Mouse (Mus musculus): ENCODE results near the gene Elfn1.
"Not testable (repeated sequence)": the region's sequence is repeated elsewhere in the genome, so short reads cannot be mapped to it uniquely, and the experiment has no call there.

The Elfn1 gene

GRCm38 (mm10) chr5:139970186-139970631, 62.5 kb downstream of the Elfn1 start:
- DNase-seq (ENCODE audit: low spot score) = peak; percentile 29

GRCm38 (mm10) chr5:139976584-139976983, 68.8 kb downstream of the Elfn1 start:
- DNase-seq (ENCODE audit: low spot score) = no peak

GRCm38 (mm10) chr5:139977476-139977875, 69.7 kb downstream of the Elfn1 start:
- DNase-seq (ENCODE audit: low spot score) = no peak

- DNase-seq (ENCODE audit: low spot score) = peak; percentile 69
Measured at GRCm38 (mm10) chr5:139978525-139979276, 71.0 kb downstream of the Elfn1 start.

- DNase-seq (ENCODE audit: low spot score) = no peak
Measured at GRCm38 (mm10) chr5:139979371-139979770, 71.6 kb downstream of the Elfn1 start.

- DNase-seq (ENCODE audit: low spot score) = no peak
Measured at GRCm38 (mm10) chr5:139981976-139982375, 74.2 kb downstream of the Elfn1 start.

DNA sequence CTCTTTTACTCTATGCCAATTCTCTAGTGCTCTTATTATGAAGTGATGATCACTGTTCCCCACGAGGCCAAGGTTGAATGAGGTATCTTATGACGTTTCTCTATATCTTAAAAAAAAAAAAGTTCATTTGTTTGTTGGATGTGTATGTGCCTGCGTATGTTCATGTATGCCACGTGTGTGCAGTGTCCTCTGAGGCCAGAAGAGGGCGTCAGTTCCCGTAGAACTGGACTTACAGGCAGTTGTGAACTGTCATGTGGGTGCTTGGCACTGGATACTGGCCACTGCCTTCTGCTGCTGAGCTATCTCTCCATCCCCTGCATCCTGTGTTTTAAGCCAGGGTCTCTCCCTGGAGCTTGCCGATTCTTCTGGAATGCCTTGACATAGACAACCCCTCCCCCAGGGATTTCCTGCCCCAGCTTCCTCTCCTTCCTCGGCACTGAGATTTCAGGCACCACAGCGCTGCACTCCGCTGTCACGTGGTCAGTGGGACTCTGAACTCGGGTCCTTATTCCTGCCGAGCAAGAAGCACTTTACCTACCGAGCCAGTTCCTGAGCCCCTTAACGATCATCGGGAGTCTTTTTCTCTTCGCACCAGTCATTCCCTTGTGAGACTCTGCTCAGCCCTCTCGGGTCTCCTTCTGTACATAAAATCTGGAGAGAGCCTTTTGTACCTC, 77.5 kb downstream of the Elfn1 start:
- DNase-seq (ENCODE audit: low spot score) = no peak

- DNase-seq (ENCODE audit: low spot score) = no peak
Measured at GRCm38 (mm10) chr5:139991531-139991930, 83.8 kb downstream of the Elfn1 start.

- DNase-seq (ENCODE audit: low spot score) = not testable (repeated sequence)
Measured at GRCm38 (mm10) chr5:139998321-139998720, 90.6 kb downstream of the Elfn1 start.

DNA sequence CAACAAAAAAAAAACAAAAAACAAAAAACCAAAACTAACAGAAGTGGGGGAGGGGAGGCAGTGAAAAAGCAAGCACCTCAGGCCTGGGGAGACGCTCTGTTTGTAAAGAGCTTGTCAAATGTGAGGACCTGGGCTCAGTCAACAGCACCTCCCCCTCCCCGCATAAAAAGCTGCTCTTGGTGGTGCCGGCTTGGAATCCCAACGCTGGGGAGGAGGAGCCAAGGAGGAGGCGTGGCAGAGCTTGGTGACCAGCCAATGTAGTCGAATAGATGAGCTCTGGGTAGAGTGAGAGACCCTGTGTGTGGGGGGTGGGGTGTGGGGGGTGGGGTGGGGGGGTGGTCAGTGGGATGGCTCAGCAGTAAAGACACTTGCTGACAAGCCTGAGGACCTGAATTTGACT, 91.2 kb downstream of the Elfn1 start:
- no peak for DNase-seq (ENCODE audit: low spot score)

GRCm38 (mm10) chr5:140002541-140002940, 94.8 kb downstream of the Elfn1 start:
- no peak for DNase-seq (ENCODE audit: low spot score)

DNA sequence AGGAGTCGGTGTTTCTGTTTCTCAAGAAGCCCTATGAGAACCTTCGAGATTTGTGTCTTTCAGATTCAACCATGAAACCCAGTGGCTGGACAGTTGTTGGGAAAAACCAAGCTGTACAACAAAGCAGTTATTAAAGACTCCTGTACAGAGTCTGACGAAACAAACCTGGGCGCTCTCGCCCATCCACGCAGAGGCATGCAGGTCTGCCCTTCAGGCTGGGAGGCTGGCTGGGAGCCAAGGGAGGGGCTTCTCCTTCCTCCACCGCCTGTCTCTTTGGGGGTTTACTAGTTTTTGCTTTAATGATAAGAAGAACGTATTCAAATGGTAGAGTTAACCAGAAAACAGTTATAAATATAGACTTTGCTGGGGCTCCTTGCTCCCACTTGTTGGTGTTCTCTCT, 99.1 kb downstream of the Elfn1 start:
- no peak for DNase-seq (ENCODE audit: low spot score)

DNA sequence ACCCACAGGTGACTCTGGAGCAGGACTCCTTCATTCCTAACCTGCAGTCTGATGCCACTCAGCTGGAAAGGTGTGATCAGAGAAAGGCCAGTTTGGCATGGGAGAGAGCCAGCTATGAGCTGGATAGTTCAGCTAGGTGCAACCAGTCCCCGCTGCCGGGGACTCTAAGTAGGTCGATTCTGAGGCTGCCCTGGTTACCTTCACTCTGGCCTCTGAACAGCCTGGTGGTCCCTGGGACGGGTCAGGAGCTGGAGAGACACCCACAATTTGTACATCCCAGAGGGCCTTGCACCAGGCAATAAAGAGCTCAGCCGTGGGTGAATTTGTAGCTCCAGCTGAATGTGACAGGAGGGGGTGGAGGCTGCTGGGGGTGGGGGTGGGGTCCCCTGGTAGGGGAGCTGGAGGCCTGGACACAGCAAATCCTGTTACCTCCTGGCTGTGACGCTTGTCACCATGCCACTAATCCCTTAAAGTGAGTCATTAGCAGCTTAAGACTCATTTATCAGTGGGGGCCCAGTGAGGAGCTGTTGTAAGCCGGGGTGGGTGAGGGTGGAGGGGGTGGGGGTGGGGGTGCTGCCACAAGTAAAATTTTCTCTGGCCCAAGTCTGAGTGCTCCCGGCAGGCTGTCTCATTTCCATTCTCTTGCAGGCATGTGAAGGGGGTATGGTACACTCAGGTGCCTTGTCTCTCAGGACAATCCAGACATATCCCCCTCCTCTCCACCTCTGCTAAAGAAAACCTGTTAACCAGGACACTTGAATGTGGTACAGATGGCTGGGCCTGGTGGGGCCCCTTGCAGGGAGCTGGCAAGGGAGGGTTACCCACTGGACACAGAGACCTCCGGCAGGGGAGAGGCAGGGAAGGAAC, 100.1 kb downstream of the Elfn1 start:
- DNase-seq (ENCODE audit: low spot score) = no peak

DNA sequence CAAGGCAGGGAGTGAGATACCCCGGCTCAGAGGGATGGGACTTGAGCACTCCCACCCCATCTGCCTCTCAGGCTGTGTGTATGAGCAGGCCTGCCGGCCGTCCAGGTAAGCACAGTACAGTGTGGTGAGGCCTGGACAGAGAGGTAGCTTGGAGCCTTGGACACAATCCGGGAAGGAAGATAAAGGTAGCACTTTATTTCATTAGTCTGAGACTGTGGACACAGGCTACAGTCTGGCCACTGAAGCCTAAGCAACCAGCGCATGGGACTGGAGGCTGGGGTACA, 100.7 kb downstream of the Elfn1 start:
- DNase-seq (ENCODE audit: low spot score) = no peak

- DNase-seq (ENCODE audit: low spot score) = no peak
Measured at GRCm38 (mm10) chr5:140009083-140009655, 101.4 kb downstream of the Elfn1 start.

GRCm38 (mm10) chr5:140010405-140010804, 102.7 kb downstream of the Elfn1 start:
- DNase-seq (ENCODE audit: low spot score) = no peak

- DNase-seq (ENCODE audit: low spot score) = no peak
Measured at GRCm38 (mm10) chr5:140012286-140012967, 104.7 kb downstream of the Elfn1 start.

DNA sequence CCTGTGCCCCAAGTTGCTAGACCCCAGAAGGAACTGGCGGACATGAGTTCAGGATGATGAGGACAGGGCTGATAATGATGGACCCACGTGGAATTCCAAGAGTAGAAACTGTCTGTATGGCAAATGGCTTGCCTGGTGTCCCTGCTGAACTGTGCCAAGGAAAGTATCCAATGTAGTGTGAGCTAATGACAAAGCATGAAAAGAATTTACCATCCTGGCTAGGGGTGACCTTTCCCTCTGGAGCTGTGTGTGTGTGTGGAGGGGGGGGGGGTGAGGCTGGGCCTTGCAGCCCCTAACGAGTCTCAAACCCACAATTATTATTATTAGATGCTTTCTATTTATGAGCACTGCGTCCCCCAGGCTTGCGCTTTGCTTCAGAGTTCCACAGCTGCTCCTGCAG, 105.9 kb downstream of the Elfn1 start:
- DNase-seq (ENCODE audit: low spot score) = no peak

DNA sequence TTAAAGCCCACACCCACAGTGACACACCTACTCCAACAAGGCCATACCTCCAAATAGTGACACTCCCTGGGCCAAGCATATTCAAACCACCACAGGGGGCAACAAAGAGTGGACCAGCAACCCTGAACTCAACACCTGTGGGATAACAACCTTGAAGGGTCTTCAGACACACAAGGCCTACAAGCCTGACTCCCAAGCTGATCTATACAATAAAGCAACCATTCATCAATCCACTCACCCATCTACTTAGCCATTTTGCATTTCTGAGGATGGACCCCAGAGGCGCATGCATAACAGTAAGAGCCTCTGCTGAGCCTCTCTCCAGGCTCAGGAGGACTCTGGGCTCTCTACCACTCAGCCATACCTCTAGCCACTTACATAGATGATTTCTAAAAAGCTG, 109.2 kb downstream of the Elfn1 start:
- DNase-seq (ENCODE audit: low spot score) = no peak

DNA sequence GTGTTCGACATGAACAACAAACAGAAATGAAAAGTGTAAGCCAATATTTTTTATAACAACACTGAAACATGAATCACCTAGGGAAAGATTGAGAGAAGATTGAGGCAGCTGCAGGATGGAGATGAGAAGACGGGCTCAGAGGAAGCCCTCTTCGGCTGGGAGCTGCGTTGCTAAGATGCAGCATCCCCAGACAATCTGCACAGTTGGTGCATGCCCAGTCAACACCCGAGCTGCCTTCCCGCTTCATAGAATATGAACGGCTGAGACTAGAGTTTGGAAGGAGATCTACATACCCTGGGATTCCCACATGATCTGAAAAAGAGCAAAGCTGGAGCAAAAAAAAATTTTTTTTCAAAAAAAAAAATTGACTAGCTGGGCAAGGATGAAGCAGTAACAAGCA, 111.0 kb downstream of the Elfn1 start:
- no peak for DNase-seq (ENCODE audit: low spot score)

DNA sequence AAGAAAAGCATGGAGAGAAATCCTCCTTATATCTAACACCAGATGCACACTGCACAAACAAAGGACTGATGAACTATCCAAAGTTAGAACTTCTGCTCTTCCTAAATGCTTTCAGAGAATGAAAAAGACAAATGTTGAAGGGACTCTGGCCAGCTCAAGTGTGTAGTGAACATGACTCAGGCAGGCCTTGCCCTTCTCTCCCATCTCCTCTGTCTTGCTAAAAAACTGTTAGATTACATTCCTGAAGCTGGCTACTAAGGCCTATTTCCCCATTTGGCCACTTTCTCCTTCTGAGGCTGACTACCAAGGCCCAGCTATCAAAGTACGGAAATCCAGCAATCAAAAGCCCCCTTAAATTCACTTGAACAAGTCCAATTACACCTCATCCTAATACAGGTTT, 111.9 kb downstream of the Elfn1 start:
- no peak for DNase-seq (ENCODE audit: low spot score)

DNA sequence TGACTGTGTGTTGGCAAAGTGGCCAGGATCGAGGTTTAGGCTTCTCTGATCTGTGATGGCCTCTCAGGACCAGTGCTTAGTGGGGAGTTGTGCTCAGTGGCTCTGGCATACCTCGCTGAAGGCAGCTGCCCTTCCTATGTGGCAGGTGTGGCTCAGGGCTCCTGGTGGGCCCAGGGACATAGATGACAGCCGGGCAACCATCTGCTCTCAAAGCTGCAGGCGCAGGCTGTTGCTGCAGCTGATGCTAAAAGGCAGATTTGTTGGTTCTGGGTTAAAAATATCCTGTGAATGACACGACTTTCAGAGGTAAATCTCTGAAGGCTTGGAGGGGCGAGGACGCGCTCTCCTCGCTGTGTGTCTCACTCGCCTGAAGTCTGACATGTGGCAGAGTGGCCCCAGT, 114.0 kb downstream of the Elfn1 start:
- DNase-seq (ENCODE audit: low spot score) = no peak

Data from embryo, embryonic 10 days (tissue).